Mouse (Mus musculus): ENCODE data around the gene Kmt2e.
A peak's percentile ranks its signal among the peaks of the same experiment; 100 is the strongest.
"Not testable (repeated sequence)": the region's sequence is repeated elsewhere in the genome, so short reads cannot be mapped to it uniquely, and the experiment has no call there.

Kmt2e gene

DNA sequence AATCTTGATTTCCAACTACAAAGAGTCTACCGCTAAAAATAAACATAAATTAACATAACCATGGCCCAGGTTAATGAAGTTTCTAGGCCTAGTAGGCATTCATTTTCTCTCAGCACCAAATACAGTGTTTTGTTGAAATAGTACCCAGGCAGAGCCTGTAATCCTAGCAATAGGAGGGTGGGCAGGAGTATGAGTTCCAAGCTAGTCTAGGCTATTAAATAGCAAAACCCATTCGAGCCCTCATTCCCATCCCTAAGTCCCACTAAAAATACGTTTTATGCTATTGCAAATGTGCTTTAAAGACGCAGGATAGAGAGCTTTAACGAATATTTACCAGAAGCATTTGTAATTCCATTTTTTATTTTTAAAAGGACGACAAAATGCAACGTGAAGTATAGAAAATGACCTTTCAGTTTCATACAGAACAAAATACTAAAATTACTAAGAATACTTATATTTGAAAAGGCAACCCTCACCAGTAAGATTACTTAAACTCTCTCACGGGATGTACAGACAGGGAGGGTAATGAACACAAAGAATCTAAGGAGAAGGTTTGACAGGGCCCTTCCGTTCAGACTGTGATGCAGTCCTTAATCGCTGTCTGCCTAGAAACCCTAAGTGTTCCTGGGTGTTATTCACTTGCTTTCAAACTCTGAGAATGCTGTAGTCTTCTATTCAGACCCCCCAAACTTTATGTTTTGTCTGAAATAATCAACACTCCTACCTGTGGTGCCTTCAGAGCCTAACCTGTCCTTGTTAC is 2.1 kb upstream of the Kmt2e start:
- DNase-seq (ENCODE audit: low spot score in 2 of 2) = no peak

DNA sequence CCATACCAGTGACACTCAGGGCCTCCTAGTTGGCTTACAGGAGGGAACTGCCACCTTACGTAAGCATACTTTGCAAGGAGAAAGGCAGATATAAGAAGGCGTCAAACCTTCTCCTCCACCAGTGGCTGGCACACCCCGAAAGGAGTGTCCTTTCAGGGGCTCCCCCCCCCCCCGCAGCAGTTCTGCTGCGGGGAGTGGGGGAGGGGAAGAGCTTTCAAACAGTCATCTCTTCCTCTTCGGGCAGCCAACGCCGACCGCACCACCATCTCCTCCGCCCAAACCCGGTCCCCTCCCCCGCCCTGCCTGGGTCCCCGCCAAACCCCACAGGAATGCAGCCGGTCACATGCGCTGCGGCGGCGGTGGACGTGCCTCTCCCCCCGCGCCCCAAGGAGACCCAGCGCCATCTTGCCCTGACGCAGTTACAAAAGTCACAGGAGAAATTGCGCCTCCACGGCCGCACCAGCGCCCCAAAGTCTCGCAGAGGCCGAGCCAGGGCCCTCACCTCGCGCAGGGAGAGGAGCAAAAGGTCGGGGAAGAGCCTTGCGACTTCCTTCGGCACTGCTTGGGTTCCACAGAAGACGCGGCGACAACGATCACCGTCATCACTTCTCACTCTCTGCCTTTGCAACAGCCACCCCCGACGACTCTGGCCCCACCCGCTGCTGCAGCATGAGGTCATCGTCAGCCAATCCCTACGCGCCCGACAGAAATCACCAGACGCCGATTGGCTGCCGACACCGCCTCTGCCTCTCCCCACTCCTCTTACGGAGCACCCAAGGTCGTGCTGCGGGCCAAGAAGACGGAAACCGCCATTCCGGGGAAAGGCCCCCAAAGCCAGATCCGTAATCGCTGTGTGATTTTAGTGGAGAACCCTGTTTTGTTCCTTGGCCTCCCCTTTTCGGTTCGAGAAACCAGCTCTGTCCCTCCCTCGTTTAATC is 1.3 kb upstream of the Kmt2e start:
- peak; percentile 98 to 99 for DNase-seq (ENCODE audit: low spot score in 2 of 2)

DNA sequence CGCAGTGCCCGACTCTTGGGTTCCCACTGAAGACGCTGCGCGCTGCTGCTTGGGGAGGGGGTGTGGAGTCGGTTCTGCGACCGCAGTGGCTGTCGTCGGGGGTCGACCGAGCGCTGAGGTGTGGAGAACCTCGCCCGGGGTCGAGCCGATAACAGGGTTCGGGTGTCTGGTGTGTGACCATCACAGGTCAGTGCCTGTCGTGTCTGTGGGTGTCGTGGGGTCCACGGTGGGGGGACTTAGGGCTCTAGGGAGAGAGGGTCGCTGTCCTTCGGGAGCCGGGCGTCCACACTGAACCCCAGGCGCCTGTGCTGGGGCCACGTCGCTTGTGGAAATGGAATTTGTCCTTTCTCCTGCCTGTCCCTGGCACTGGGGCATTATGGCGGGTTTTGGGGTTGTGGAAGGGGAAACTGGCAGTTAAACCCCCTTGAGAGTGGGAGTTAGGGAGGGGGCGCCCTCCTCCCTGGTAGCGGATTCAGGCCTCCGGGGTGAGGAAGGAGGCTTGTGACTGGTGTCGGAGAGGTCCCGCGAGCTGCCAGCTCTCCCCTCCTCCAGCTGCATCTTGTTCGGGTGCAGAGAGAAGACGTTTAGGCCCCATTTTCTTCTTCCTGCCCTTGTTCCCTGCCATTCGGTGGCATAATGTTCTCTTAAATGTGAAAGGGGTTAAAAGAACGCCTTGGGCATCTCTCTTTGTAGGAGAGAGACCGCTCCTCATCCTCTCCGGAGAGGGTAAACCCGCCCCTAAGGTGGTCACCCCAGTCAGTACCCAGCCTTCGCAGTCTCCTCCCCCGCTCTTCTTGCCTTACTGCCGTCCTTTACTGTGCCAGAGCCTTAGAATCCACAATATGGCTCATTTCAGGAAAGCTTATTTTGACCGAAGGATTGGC is 599 bp downstream of the Kmt2e start:
- DNase-seq (ENCODE audit: low spot score in 2 of 2) = peak; percentile 68 to 70

DNA sequence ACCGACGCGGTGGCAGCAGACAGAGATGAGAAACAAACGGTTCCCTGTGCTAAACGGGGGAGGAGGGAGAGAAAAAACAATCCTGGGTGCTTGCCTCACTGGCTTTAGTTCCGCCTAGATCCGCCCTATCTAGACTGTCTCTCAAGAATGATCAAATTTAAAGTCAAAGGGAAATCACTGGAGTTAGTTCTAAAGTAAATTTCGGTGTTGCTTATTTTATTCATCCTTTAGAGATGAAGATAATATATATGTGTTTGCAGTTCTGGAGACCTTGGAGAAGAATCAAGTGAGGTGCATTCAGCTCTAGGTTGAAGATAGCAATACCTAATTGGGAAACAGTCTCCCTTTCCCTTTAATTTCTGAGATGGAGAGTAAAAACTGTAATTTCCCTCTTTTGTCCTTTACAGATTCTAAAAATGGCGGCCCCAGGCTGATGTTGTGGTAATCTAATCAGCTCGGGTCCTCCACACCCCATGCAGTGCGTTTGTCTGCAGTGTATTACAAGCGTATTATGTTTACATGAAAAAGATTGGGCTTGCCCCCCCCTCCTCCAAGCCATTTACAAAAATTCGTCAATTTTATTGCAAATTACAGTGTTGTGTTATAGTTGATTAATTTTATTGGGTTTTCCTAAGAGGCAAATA is 1.4 kb downstream of the Kmt2e start:
- no peak for DNase-seq (ENCODE audit: low spot score in 2 of 2)

DNA sequence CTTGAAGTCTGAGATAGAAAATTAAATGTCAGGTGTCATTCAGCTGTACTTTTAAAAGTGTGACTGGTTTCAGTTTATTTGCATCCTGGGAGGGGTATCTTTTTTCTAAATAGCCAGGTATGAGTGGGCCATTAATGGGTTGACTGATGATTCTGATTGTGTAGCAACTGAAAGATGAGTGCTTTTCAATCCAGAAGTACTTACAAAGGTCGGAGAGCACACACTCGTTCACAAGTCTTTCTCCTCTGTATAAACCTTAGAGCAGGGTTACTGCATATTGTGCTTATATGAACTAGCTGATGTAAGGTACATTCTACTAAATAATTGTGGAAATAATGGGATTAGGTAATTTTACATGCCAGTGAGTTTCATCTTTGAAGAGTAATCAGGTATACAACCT is 2.5 kb downstream of the Kmt2e start:
- no peak for DNase-seq (ENCODE audit: low spot score in 2 of 2)

DNA sequence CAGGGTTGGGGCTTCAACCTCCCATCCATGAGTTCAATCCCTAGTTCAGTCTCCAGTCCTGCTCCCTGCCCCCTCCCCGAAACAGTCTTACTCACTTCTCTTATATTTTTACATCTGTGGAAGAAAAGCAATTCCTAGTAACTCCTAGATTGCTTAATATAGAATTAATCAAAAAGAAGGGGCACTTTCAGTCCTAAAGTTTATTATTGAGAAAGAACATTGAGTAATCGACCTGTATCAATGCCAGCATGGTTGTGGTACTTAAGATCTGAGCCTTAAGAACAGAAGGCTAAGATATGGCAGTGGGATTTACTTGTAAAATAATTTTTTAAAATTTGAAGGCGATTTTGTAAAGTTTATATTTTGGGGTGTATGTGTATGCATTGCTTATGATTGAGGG is 5.6 kb downstream of the Kmt2e start:
- DNase-seq (ENCODE audit: low spot score in 2 of 2) = no peak

DNA sequence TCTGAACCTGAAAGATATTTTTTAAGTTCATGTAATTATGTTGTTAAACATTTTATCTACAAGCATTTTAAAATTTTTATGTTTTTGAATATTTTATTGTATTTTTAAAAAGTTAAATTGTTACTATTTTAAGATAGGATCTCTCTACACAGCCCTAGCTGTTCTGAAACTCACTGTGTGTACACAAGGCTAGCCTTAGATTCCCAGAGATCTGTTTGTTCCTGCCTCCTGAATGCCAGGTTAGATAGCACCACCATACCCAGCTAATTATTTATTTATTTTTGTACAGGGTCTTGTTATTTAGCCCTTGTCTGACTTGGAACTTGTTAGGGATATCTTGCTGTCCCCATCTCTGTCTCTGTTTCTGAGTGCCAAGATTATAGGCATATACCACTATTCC is 6.3 kb downstream of the Kmt2e start:
- DNase-seq (ENCODE audit: low spot score in 2 of 2) = no peak

DNA sequence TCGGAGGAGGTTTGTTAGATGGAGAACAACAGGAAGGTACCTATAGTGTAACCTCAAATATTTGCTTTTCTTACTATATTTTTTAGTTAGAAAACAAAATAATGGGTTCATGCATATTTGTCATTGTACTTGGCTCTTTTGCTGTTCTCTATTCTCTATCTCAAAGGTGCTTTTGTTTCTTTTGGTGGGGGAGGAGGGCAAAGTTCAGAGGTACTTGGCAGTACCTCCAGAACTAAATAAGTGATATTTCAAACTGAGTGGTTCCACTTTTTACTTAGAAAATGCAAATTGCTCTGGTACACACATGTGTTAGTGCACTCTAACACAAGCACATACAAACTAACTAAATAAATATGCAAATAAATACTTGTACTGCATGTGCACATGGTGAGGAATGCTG is 7.7 kb downstream of the Kmt2e start:
- no peak for DNase-seq (ENCODE audit: low spot score in 2 of 2)

DNA sequence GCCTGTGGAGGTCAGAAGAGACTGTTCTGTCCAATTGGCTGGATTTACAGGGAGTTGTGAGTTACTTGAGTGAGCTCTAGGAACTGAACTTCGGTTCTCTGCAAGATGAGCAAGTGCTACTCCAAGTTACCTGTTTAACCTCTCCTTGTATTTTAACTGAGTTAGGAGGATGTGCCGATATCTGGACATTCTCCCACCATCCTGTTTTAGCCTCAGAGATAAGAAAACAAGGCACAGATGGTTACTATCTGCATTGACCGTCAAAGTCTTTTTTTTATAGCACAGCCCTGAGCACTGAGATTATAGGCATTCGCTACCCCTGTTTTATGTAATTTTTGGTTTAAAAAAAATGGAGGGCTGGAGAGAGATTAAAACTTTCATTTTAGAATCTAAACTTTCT is 10.2 kb downstream of the Kmt2e start:
- DNase-seq (ENCODE audit: low spot score in 2 of 2) = no peak

DNA sequence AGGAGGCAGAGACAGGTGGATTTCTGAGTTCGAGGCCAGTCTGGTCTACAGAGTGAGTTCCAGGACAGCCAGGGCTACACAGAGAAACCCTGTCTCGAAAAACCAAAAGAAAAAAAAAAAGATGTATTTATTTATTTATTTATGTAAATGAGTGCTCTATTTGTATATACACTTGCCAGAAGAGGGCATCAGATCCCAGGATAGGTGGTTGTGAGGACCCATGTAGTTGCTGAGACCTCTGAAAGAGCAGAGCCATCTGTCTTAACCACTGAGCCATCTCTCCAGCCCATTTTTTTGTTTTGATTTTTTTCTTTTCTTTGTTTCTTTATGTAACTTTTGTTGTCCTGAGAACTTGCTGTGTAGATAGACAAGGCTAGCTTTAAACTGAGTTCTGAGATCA is 19.3 kb downstream of the Kmt2e start:
- DNase-seq (ENCODE audit: low spot score in 2 of 2) = not testable (repeated sequence)

DNA sequence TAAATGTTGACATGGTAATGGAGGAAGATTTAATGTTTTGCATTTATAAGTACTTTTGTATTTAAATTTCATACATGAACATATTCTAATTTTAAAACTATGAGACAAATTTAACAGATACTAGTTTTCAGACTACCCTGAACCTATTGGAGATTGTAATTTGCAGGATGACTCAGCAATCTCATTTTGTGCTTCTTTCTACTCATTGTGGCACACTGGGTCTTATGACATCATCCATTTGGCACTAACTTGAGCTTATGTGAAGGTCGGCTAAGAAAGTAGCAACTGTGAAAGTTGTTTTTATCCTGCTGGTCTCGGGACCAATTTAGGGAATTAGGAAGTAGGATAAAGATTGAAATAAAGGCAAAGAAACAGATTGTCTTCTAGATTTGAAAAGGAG is 27.4 kb downstream of the Kmt2e start:
- DNase-seq (ENCODE audit: low spot score in 2 of 2) = no peak

DNA sequence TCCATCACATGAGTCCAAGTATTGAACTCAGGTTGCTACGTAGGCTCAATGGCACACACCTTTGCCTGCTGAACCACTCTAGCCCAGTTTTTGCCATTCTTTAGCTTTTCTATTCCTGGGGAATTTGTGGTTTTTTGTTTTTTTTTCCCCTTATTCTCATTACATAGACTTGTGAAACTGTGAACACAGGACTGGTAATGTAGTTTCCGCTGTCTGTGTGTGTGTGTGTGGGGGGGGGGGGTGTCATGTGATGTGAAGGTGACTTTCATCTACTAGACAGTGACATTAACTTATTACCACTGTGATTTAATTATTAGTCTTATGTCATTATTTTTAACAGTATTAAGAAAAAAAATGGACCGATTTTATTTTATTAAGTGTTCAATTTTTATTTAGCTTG is 30.0 kb downstream of the Kmt2e start:
- DNase-seq (ENCODE audit: low spot score in 2 of 2) = no peak

DNA sequence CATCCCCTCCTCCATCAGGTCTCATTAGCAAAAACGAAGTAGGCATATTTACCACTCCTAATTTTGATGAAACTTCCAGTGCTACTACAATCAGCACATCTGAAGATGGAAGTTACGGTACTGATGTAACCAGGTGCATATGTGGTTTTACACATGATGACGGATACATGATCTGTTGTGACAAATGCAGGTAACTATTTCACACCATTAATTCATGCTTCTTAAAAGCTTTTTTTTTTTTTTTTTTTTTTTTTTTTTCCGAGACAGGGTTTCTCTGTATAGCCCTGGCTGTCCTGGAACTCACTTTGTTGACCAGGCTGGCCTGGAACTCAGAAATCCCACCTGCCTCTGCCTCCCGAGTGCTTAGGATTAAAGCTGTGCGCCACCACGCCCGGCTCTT is 30.5 kb downstream of the Kmt2e start:
- DNase-seq (ENCODE audit: low spot score in 2 of 2) = no peak

DNA sequence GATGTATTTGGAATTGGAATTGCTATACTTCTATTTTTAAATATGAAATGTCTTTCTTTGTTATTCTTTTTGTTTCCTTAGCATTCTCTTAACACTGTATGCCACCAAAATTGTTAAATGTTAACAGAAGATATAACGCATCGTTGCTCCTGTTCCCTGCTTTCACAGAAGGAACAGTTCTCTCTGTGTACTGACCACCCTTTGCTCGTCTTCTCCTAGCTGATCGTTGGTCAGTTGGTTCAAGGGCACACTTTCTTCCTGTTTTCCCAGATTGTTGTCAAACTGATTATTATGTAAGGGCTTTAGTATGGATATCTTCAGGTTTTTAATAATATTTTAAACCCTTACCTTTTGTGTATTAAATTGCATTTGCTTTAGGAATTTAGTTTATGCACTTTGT is 32.3 kb downstream of the Kmt2e start:
- DNase-seq (ENCODE audit: low spot score in 2 of 2) = no peak

DNA sequence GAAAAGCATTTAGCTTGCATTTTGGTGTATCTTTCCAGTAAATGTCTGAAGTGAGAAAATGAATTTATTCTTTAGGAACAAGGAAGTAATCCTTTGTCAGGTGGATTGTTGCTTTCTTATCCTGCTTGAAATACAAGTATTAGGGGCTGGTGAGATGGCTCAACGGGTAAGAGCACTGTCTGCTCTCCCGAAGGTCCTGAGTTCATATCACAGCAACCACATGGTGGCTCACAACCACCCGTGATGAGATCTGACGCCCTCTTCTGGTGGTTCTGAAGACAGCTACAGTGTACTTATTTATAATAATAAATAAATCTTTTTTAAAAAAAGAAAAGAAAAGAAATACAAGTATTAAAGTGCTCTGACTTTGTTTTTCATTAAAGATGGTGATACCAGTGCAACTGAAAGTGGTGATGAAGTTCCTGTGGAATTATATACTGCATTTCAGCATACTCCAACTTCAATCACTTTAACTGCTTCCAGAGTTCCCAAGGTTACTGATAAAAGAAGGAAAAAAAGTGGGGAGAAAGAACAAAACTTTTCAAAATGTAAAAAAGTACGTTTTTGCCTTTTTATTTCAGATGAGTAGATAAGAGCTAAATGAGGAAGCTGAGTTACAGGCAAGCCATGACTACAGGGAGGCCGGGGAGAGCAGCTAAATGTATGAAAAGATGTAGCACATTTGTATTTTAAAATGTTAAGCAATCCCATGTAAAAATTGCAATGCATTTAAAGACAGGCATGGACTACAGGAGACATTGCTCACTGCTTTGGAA is 39.0 kb downstream of the Kmt2e start:
- DNase-seq (ENCODE audit: low spot score in 2 of 2) = no peak

DNA sequence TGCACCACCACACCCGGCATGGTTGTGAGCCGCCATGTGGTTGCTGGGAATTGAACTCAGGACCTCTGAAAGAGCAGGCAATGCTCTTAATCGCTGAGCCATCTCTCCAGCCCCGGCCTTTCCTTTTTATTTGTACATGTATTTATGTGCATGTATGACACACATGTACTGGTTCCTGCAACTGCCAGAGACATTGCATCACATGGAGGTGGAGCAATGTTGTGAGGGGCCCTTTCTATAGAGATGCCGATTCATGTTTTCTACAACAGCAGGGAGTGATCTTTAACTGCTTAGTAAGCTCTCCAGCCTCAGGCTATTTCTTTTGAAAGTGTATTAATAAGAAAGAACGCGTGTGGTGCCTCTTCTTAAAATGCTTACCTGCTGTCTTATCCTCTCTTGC is 49.6 kb downstream of the Kmt2e start:
- no peak for DNase-seq (ENCODE audit: low spot score in 2 of 2)

DNA sequence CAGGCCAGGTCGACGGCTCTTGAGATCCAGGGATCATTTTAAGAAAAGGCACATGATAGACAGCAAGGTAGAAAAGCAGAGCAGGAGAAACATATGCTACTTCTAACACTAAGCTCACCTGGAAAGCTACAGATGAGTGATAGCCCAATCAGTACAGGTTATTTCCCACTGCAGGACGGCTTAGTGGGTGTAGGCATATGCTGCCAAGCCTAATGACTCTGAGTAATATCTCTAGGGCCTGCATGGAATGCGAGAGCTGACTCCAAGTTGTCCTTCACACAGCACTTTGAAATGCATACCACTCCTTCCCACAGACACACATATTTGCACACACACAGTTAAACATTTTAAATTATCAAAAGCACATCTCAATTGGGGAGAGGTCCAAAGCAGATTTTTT is 55.0 kb downstream of the Kmt2e start:
- no peak for DNase-seq (ENCODE audit: low spot score in 2 of 2)

DNA sequence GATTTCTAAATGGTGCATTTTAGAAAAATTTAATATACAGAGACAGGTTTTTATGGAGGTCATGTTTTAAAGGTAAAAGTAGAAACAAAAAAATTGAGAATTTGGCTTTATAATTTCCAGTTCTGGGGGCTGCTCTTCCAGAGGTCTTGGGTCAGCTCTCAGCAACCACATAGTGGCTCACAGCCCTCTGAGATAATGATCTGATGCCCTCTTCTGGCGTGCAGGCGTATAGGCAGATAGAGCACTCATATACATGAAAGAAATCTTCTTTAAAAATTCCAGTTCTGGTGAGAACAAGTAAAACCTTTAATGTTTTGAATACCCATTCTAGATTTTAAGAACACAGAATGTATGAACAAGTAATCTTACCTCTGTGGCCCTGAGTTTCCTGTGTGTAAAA is 56.6 kb downstream of the Kmt2e start:
- no peak for DNase-seq (ENCODE audit: low spot score in 2 of 2)

DNA sequence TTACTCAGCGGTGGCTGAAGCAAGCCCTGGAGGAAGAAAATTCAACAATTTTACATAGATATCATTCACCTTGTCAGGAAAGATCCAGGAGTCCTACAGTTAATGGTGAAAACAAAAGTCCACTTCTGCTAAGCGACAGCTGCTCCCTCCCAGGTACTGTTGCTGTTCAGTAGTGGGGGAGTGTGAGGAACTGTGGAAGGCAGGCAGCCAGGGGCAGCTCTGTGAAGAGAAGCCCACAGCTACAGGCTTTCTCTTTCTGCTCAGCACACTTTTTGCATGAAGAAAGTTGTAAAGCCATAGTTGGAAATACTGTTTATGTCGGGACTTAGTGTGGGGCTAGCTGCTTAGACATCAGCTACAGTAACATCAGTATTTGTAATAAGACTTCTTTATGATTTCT is 62.2 kb downstream of the Kmt2e start:
- no peak for DNase-seq (ENCODE audit: low spot score in 2 of 2)

DNA sequence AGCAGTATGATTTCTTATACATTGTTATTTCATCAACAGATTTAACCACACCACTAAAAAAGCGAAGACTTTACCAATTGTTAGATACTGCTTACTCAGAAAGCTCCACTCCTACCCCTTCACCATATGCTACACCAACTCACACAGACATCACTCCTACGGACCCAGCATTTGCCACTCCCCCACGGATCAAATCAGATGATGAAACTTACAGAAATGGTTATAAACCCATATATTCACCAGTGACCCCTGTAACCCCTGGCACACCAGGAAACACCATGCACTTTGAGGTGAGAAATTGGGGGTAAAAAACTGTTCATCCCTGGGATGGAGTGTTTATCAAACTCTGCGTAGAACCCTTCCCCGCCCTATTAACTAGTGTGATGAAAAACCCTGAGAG is 62.7 kb downstream of the Kmt2e start:
- no peak for DNase-seq (ENCODE audit: low spot score in 2 of 2)

DNA sequence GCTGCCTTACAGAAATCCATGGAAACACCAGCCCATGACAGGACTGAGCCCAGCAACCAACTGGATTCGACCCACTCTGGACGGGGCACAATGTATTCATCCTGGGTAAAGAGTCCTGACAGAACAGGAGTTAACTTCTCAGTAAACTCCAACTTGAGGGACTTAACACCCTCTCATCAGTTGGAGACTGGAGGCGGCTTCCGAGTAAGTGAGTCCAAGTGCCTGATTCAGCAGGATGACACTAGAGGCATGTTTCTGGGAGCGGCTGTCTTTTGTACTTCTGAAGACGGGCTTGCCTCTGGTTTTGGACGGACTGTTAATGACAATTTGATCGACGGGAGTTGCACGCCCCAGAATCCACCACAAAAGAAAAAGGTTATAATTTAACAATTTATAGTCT is 63.7 kb downstream of the Kmt2e start:
- DNase-seq (ENCODE audit: low spot score in 2 of 2) = no peak
